Mouse (Mus musculus): ENCODE data around the gene Trpd52l3. TPM values are rescaled to one million over a fixed set of nuclear protein-coding genes. Genes with fewer than 3 reads are reported as not detected.

The Trpd52l3 gene
- polyA plus RNA-seq (2015; fragmentation: Nextera tagmentation; extraction: Ambion mirVana) = not detected in 2 replicates

DNA sequence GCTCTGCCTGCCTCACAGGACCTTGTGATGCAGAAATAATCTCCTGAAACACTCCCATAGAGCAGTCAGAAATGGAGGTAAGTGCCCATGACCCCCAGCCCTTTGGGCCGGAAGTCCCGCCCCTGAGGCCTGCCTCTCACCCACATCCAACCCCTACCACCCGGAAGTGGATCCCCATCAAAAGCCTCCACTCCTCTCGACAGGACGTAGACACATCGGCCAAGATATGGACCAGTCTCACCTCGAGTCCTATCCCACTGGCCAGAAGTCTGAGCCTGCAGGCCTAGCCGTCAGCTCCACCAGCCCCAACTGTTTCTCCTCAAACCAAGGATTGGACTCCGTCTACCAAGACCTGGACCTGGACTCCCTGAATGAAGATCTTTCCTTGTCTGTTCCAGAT is at the start of gene Trpd52l3:
TSS of gene Trpd52l3 (plus strand) at position 170 of the 400 bp plus-strand sequence.
- Histone ChIP-seq H3K36me3 (no peaks in the 10 kb centered on the region), H3K4me2 (no peak within 1 kb of the TSS), H3K4me1 (no peaks in the 10 kb centered on the region), H3K27me3 (replicated peaks) (no peaks in the 10 kb centered on the region), H3K4me3 (replicated peaks) (no peak within 1 kb of the TSS), H3K9ac (no peak within 1 kb of the TSS), H3K27ac (no peak within 1 kb of the TSS), H3K9me3 (no peaks in the 10 kb centered on the region)
- no peak for ATAC-seq (ENCODE audit: insufficient read depth, low FRiP score, low read depth)
- 94% methylated on average over 9 of the region's 9 CpGs for WGBS

DNA sequence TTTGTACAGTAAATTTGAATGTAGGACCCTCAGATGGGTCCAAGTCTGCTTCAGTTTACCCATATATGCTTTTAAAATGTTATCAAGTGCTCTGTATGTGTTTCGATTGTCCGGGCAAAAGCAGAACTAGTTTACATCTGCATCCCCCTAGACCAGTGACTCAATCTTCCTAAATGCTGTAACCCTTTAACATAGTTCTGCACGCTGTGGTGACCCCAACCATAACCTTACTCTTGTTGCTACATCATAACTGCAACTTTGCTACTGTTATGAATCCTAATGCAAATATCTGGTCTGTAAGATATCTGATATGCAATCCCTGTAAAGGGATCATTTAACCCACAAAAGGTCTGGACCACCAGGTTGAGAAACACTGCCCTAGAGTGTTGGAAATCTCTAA is 49.8 kb upstream of the Trpd52l3 start:
- WGBS = 85% methylated on average over 3 of the region's 3 CpGs

DNA sequence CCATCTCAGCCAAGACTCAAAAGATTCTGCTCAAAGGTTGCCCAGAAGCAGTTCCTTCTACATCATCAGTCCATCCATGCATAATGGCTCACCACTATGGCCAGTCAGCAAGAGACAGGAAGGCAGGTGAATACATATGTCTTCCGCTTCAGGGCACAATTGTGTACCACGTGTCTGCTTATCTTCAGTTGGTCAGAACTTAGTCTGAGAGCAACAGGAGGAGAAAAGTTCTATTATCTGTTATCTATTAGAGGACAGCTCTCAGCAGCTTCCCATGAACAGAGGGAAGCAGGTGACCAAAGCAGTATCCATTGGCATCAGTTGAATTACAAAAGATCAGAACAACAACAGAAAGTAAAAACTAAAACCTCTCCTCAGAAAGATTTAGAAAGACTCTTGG is 48.1 kb upstream of the Trpd52l3 start:
- H3K4me1 ChIP-seq = no peaks in the 10 kb centered on the region
- H3K9ac ChIP-seq = no peak overlapping the region
- H3K4me3 ChIP-seq (replicated peaks) = no peak overlapping the region
- H3K27ac ChIP-seq = no peak overlapping the region
- 75% methylated on average over 2 of the region's 2 CpGs for WGBS
- H3K27me3 ChIP-seq (replicated peaks) = no peaks in the 10 kb centered on the region
- no peaks in the 10 kb centered on the region for H3K9me3 ChIP-seq
- H3K36me3 ChIP-seq = no peaks in the 10 kb centered on the region
- no peak overlapping the region for H3K4me2 ChIP-seq
- no peak for ATAC-seq (ENCODE audit: insufficient read depth, low FRiP score, low read depth)

More for the DNA sequence above, 49.8 kb upstream of the Trpd52l3 start:
- no peak overlapping the region for H3K9ac ChIP-seq
- H3K9me3 ChIP-seq = no peaks in the 10 kb centered on the region
- no peaks in the 10 kb centered on the region for H3K4me1 ChIP-seq
- no peak overlapping the region for H3K4me2 ChIP-seq
- no peak for ATAC-seq (ENCODE audit: insufficient read depth, low FRiP score, low read depth)
- no peaks in the 10 kb centered on the region for H3K36me3 ChIP-seq
- H3K27me3 ChIP-seq (replicated peaks) = no peaks in the 10 kb centered on the region
- H3K27ac ChIP-seq = no peak overlapping the region
- H3K4me3 ChIP-seq (replicated peaks) = no peak overlapping the region

DNA sequence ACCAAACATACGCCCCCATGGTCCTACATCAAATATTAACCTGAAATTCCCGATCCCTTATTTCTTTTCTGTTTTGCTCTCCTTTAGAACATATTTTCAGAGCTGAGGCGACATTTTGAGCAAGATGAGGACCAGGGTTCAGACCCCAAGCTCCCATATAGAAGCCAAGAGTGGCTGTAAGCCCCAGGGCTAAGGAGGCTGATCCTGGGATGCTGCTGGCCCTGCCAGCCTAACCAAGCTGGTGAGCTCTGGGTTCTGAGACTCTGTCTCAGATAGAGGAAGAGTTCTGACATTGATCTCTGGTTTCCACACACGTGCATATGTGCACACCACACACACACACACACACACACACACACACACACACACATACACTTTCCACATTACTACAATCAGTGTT is 42.7 kb upstream of the Trpd52l3 start:
- Histone ChIP-seq H3K27ac (no peak overlapping the region), H3K4me3 (replicated peaks) (no peak overlapping the region), H3K9me3 (no peaks in the 10 kb centered on the region), H3K4me1 (no peaks in the 10 kb centered on the region), H3K9ac (no peak overlapping the region), H3K27me3 (replicated peaks) (no peaks in the 10 kb centered on the region), H3K4me2 (no peak overlapping the region), H3K36me3 (no peaks in the 10 kb centered on the region)
- 72% methylated on average over 4 of the region's 4 CpGs for WGBS
- ATAC-seq (ENCODE audit: insufficient read depth, low FRiP score, low read depth) = no peak

DNA sequence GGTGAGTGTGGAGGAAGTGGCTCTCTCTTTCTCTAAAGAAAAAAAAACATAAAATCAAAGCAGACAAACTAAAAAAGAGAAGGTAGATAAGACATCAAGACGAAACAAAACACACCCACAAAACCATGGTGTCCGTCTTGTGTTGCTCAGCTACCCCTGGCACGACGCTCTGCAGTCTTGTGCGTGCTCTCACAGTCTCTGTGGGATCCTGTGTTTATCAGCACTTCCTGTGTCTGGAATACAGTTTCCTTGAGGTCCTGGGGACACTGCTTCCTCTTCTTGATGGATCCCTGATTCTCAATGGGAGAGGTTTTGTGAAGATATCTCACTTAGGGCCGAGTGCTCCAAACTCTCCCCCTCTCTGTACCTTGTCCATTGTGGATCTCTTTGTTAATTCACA is 41.7 kb upstream of the Trpd52l3 start:
- Histone ChIP-seq H3K4me2 (no peak overlapping the region), H3K9me3 (no peaks in the 10 kb centered on the region), H3K27ac (no peak overlapping the region), H3K4me1 (no peaks in the 10 kb centered on the region), H3K27me3 (replicated peaks) (no peaks in the 10 kb centered on the region), H3K9ac (no peak overlapping the region), H3K4me3 (replicated peaks) (no peak overlapping the region), H3K36me3 (no peaks in the 10 kb centered on the region)
- ATAC-seq (ENCODE audit: insufficient read depth, low FRiP score, low read depth) = no peak
- 70% methylated on average over 6 of the region's 6 CpGs for WGBS

DNA sequence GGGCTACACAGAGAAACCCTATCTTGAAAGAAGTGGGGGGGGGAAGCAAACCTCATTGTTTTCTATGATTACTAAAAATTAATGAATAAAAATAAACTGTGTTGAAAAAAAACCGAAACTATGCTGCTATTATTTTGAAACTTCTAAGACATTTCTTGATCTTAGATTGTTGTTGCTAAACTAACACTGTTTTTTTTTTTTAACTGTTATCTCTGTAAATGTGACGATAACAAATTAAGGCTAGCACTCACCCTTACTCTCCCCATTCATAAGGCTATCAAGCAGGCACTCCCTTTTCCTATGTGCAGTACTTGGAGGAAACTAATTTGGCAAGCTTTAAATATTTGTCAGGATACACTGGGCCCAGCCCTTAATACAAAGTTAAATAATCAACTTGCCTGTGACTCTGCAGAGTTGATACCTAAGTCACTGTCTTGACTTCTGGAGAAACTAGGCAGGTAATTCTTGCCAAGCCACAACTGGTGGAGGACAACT is 39.9 kb upstream of the Trpd52l3 start:
- ATAC-seq (ENCODE audit: insufficient read depth, low FRiP score, low read depth) = no peak
- Histone ChIP-seq H3K27ac (no peak overlapping the region), H3K27me3 (replicated peaks) (no peaks in the 10 kb centered on the region)

DNA sequence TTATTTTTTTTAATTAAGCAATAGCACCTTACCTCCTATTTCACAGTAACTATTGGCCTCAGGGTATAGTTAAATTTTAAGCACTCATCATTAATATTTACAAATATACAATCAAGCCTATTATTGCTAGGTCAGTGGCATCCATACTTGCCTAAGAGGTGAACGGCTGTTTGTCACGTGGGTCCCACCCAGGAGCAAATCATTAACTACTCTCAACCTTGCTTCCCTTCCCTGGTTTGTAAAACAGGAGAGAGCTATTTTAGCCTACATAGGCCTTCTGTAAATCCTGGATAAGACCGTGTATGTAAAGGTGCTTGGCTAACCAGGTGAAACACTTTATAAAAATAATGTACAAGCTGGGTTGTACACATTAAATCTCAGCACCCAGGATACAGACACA is 35.6 kb upstream of the Trpd52l3 start:
- Histone ChIP-seq H3K27ac (no peak overlapping the region), H3K9me3 (no peaks in the 10 kb centered on the region), H3K4me2 (no peak overlapping the region), H3K36me3 (no peaks in the 10 kb centered on the region), H3K4me1 (no peaks in the 10 kb centered on the region), H3K27me3 (replicated peaks) (no peaks in the 10 kb centered on the region), H3K9ac (no peak overlapping the region), H3K4me3 (replicated peaks) (no peak overlapping the region)
- 59% methylated on average over 3 of the region's 3 CpGs for WGBS
- ATAC-seq (ENCODE audit: insufficient read depth, low FRiP score, low read depth) = no peak

More for the DNA sequence above, 39.9 kb upstream of the Trpd52l3 start:
- no peaks in the 10 kb centered on the region for H3K36me3 ChIP-seq
- 62% methylated on average over 2 of the region's 2 CpGs for WGBS
- no peaks in the 10 kb centered on the region for H3K9me3 ChIP-seq
- H3K4me2 ChIP-seq = no peak overlapping the region
- no peak overlapping the region for H3K4me3 ChIP-seq (replicated peaks)
- H3K9ac ChIP-seq = no peak overlapping the region
- no peaks in the 10 kb centered on the region for H3K4me1 ChIP-seq

DNA sequence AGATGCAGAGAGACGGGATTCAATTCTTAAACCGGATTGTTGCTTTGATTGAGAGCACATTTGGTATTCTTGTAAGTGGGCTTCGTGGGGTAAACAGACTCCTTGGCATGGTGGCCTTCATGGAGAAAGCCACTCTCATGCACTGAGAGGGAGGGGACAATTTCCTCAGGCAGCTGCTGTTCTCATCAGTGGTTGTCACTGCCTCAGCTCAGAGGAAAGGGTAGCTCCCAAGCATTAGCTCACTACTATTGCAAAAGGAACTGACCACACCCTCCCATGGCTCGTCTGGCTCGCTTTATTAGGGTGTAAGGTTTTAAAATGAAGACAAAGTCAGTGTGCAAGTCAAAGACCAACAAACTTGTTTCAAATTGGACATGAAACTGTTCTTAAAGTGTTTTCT is 30.2 kb upstream of the Trpd52l3 start:
- H3K27ac ChIP-seq = no peak overlapping the region
- 75% methylated on average over 5 of the region's 5 CpGs for WGBS
- no peak for ATAC-seq (ENCODE audit: insufficient read depth, low FRiP score, low read depth)
- H3K4me2 ChIP-seq = no peak overlapping the region
- H3K27me3 ChIP-seq (replicated peaks) = no peaks in the 10 kb centered on the region
- H3K4me1 ChIP-seq = no peaks in the 10 kb centered on the region
- no peaks in the 10 kb centered on the region for H3K36me3 ChIP-seq
- H3K9ac ChIP-seq = no peak overlapping the region
- no peak overlapping the region for H3K4me3 ChIP-seq (replicated peaks)
- no peaks in the 10 kb centered on the region for H3K9me3 ChIP-seq

DNA sequence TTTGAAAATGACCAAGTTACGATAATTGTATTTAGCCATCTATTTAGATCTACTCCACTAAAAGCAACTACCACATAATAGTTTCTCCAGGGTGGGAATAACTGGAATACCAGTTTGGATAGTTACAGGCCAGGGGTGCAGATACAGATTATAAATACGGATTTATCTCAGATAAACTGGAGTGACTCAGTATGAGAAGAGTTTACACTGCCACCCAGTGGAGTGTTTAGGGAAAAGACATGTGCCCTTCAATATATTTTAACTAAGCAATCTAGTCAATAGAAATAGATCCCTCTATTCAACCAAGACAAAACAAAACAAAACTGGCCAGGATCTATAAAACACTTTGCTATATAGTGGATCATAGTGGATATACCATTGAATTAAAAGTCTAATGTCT is 24.7 kb upstream of the Trpd52l3 start:
- WGBS = 48% methylated on average over 2 of the region's 2 CpGs
- no peak overlapping the region for H3K4me3 ChIP-seq (replicated peaks)
- no peak overlapping the region for H3K4me2 ChIP-seq
- H3K27me3 ChIP-seq (replicated peaks) = no peaks in the 10 kb centered on the region
- no peaks in the 10 kb centered on the region for H3K4me1 ChIP-seq
- no peaks in the 10 kb centered on the region for H3K9me3 ChIP-seq
- H3K9ac ChIP-seq = no peak overlapping the region
- no peaks in the 10 kb centered on the region for H3K36me3 ChIP-seq
- no peak for ATAC-seq (ENCODE audit: insufficient read depth, low FRiP score, low read depth)
- no peak overlapping the region for H3K27ac ChIP-seq

DNA sequence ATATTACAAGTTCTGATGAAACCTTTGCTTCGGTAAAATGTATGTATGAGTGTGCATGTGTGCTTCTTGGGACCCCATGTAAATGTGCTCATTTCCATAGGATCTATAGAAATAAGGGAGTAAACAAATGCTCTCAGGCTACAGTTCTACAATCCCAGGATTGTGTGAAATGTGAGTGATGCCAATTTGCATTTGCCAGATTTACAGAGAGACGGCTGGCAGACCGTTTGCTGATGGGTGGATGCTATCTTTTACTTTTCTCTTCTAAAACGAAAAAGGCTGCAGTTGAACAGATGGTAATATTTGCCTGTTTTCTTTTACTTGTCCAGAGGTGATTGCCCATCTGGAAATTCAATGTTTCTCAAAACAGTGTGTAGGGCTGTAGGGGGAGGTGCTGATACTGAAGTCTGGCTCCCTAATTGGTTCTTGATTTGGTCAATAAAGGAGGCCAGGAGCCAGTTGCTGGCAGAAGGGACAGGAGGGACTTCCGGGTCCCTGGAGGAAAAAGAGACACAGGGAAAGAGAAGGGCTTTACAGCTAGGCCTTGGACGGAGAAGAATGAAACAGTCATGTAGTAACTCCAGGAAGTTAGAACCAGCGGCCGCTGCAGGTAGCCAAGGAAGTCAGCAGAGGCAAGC is 24.0 kb upstream of the Trpd52l3 start:
- Histone ChIP-seq H3K36me3 (no peaks in the 10 kb centered on the region), H3K27me3 (replicated peaks) (no peaks in the 10 kb centered on the region), H3K9ac (no peak overlapping the region), H3K4me2 (no peak overlapping the region), H3K4me1 (no peaks in the 10 kb centered on the region), H3K4me3 (replicated peaks) (no peak overlapping the region), H3K9me3 (no peaks in the 10 kb centered on the region), H3K27ac (no peak overlapping the region)
- no peak for ATAC-seq (ENCODE audit: insufficient read depth, low FRiP score, low read depth)
- 75% methylated on average over 8 of the region's 8 CpGs for WGBS

DNA sequence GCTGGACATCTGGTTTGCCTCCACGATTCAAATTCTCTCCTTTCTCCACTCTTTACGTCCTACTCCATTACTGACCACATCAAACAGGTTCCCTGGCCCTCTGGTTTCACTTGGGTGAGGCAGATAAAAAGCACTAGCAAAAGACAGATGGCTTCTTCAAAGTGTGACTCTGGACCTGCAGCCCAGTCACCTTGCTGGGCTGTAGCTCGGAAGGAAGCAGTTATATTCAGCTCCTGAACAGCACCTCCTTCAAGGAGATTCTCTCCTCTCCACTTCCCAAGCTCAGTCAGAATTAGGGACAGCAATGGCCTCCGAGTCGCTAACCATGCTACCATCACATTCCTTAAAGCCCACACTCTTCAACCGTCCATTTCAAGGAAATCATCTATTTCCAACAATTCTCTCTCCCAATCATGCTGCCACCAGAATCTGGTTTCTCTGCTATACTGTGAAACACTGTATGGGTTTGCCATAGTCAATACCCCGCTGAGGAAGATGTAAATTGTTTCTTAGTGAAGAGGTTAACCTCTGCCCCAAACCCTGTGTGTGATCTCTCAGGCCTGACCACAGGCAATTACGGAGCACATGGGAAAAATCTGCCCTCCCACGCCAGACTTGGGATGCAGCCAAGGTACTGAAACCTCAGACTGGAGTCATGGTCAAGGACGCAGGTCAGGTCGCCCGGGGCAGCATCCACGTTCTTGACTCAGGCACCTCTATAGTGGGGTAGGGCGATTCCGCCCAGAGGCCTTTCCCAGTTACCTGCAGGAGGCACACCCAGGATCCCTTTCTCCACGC is 19.2 kb upstream of the Trpd52l3 start:
- Histone ChIP-seq H3K4me1 (no peaks in the 10 kb centered on the region), H3K27ac (no peak overlapping the region), H3K9ac (no peak overlapping the region), H3K27me3 (replicated peaks) (no peaks in the 10 kb centered on the region), H3K9me3 (no peaks in the 10 kb centered on the region), H3K4me3 (replicated peaks) (no peak overlapping the region), H3K36me3 (no peaks in the 10 kb centered on the region), H3K4me2 (no peak overlapping the region)
- WGBS = 73% methylated on average over 16 of the region's 16 CpGs
- no peak for ATAC-seq (ENCODE audit: insufficient read depth, low FRiP score, low read depth)

DNA sequence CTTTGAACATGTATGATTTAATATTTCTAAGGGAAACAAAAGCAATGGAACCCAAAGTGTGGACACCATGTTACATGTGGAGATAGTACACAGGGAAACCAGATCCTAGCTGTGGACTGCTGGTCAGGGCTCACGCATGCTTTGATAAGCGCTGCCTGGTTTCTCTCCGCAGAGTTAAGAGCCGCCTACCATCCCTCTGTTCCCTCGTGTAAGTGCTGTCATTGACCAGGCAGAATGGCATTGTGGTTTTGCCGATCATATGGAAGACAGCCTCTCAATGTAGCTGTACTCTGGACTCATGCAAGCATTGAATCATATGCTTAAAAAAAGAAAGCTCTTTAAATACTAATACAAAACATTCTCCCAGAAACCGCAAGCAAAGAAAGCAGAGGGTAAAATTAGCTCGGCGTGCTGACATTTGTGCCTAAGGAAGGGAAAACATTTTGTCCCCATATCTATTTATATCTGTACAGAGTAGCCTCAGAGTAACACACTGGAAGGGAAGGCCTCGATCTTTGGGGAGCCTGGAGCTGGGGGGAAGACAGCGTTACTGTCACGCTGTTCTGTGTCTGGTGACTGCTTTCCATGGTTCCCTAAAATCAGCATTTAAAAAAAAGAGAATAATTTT is 17.0 kb upstream of the Trpd52l3 start:
- ATAC-seq (ENCODE audit: insufficient read depth, low FRiP score, low read depth) = no peak
- Histone ChIP-seq H3K36me3 (no peaks in the 10 kb centered on the region), H3K4me1 (no peaks in the 10 kb centered on the region), H3K9me3 (no peaks in the 10 kb centered on the region), H3K4me3 (replicated peaks) (no peak overlapping the region), H3K4me2 (no peak overlapping the region), H3K27ac (no peak overlapping the region), H3K9ac (no peak overlapping the region), H3K27me3 (replicated peaks) (no peaks in the 10 kb centered on the region)
- 75% methylated on average over 12 of the region's 12 CpGs for WGBS
